Mouse (Mus musculus): Measurements from ENCODE around the gene Olfr1037. TPM values are rescaled to one million over a fixed set of nuclear protein-coding genes. Genes with fewer than 3 reads are reported as not detected.

Olfr1037 gene
- polyA plus RNA-seq (2017; shearing (Covaris generic)), result not detected

GRCm38 (mm10) chr2:86087285-86087684, at the start of gene Olfr1037:
Gene Olfr1037 (minus strand): TSS chr2:86087385.

GRCm38 (mm10) chr2:86135828-86136227, 48.6 kb upstream of the Olfr1037 start, which contains the start of gene Olfr1039:
Gene Olfr1039 (minus strand): TSS chr2:86135928.

DNA sequence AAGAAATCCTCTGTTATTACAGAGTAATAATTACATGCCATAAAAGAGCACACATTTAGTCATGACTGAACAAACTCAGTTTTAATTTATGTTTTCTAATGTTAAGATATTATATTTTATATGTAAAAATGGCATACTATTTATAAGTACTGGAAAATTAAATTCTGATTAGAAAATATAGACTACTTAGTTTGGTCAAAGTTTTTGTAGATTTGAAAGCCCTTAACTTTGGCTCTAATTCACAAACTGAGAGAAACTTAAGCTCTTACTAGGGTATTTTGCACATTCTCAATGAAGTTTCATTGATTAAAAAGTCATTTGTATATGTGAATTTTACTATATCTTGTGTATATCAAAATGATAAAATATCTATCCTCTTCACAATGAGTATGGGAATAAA, 13.5 kb downstream of the Olfr1037 start, which contains the start of gene Olfr1036:
TSS of gene Olfr1036 (plus strand) at position 301 of the 400 bp plus-strand sequence.

GRCm38 (mm10) chr2:86045561-86045960, 41.6 kb downstream of the Olfr1037 start, which contains the start of gene Olfr1034:
Gene Olfr1034 (plus strand): TSS chr2:86045861.

Other genes with a start within 250 kb of the Olfr1037 start
- not detected for gene Olfr1019, start 241.9 kb downstream of the Olfr1037 start, polyA plus RNA-seq (2017; shearing (Covaris generic))
- gene Olfr1020, start 240.4 kb downstream of the Olfr1037 start, polyA plus RNA-seq (2017; shearing (Covaris generic)), result not detected
- not detected for gene Olfr1022, start 218.8 kb downstream of the Olfr1037 start, polyA plus RNA-seq (2017; shearing (Covaris generic))
- gene Olfr1023, start 201.7 kb downstream of the Olfr1037 start, polyA plus RNA-seq (2017; shearing (Covaris generic)), result not detected
- not detected for gene Olfr1024, start 182.3 kb downstream of the Olfr1037 start, polyA plus RNA-seq (2017; shearing (Covaris generic))
- gene Olfr1025-ps1, start 172.2 kb downstream of the Olfr1037 start, polyA plus RNA-seq (2017; shearing (Covaris generic)), result not detected
- not detected for gene Olfr1026, start 165.8 kb downstream of the Olfr1037 start, polyA plus RNA-seq (2017; shearing (Covaris generic))
- not detected for gene Olfr1028, start 136.9 kb downstream of the Olfr1037 start, polyA plus RNA-seq (2017; shearing (Covaris generic))
- 0.10 TPM for gene Olfr1029, start 113.5 kb downstream of the Olfr1037 start, polyA plus RNA-seq (2017; shearing (Covaris generic))
- 0.04 TPM for gene Olfr1030, start 108.1 kb downstream of the Olfr1037 start, polyA plus RNA-seq (2017; shearing (Covaris generic))
- not detected for gene Olfr1031, start 97.1 kb downstream of the Olfr1037 start, polyA plus RNA-seq (2017; shearing (Covaris generic))
- gene Olfr1032, start 81.8 kb downstream of the Olfr1037 start, polyA plus RNA-seq (2017; shearing (Covaris generic)), result not detected
- gene Olfr1033, start 66.8 kb downstream of the Olfr1037 start, polyA plus RNA-seq (2017; shearing (Covaris generic)), result 3.2 TPM
- gene Olfr1034, start 41.5 kb downstream of the Olfr1037 start, polyA plus RNA-seq (2017; shearing (Covaris generic)), result not detected
- gene Olfr1036, start 13.4 kb downstream of the Olfr1037 start, polyA plus RNA-seq (2017; shearing (Covaris generic)), result not detected
- not detected for gene Olfr1039, start 48.5 kb upstream of the Olfr1037 start, polyA plus RNA-seq (2017; shearing (Covaris generic))
- not detected for gene Olfr1040, start 59.3 kb upstream of the Olfr1037 start, polyA plus RNA-seq (2017; shearing (Covaris generic))
- 0.05 TPM for gene Olfr1042, start 74.5 kb upstream of the Olfr1037 start, polyA plus RNA-seq (2017; shearing (Covaris generic))
- gene Olfr1043, start 80.1 kb upstream of the Olfr1037 start, polyA plus RNA-seq (2017; shearing (Covaris generic)), result 0.11 TPM
- gene Olfr1044, start 90.4 kb upstream of the Olfr1037 start, polyA plus RNA-seq (2017; shearing (Covaris generic)), result not detected
- not detected for gene Olfr52, start 98.3 kb upstream of the Olfr1037 start, polyA plus RNA-seq (2017; shearing (Covaris generic))
- gene Olfr1045, start 115.6 kb upstream of the Olfr1037 start, polyA plus RNA-seq (2017; shearing (Covaris generic)), result not detected
- 0.06 TPM for gene Olfr1046, start 131.9 kb upstream of the Olfr1037 start, polyA plus RNA-seq (2017; shearing (Covaris generic))
- gene Olfr1047, start 144.0 kb upstream of the Olfr1037 start, polyA plus RNA-seq (2017; shearing (Covaris generic)), result not detected
- gene Olfr1048, start 152.9 kb upstream of the Olfr1037 start, polyA plus RNA-seq (2017; shearing (Covaris generic)), result not detected
- 0.12 TPM for gene Olfr1049, start 170.9 kb upstream of the Olfr1037 start, polyA plus RNA-seq (2017; shearing (Covaris generic))
- not detected for gene Olfr1051, start 191.7 kb upstream of the Olfr1037 start, polyA plus RNA-seq (2017; shearing (Covaris generic))
- not detected for gene Olfr1052, start 205.1 kb upstream of the Olfr1037 start, polyA plus RNA-seq (2017; shearing (Covaris generic))
- not detected for gene Olfr1053, start 227.9 kb upstream of the Olfr1037 start, polyA plus RNA-seq (2017; shearing (Covaris generic))
- gene Olfr1054, start 248.0 kb upstream of the Olfr1037 start, polyA plus RNA-seq (2017; shearing (Covaris generic)), result not detected